Mouse (Mus musculus) stomach, postnatal 0 days (tissue): Measurements from ENCODE around the gene Acoxl.

ENCODE experiments used
- CTCF ChIP-seq: IDR thresholded peaks from 2 replicates; pipeline ENCODE4 v1.5.1; 2016; ENCODE audit warnings: antibody characterized with exemption, low read depth, mild to moderate bottlenecking, moderate library complexity
- EP300 ChIP-seq: optimal IDR thresholded peaks from 2 replicates; pipeline ENCODE3; 2016; ENCODE audit warnings: antibody characterized with exemption

- TF ChIP-seq CTCF = no peak
- TF ChIP-seq EP300 = no peak
These were observed 6.4 kb upstream of the Acoxl start for GRCm38 (mm10) chr2:127832103-127832832.
